ENCODE assay signal across 8 mouse cellular contexts in genomic region chr16:32659385-32659784, GRCm38 (mm10). TPM values are rescaled to one million over a fixed set of nuclear protein-coding genes. Genes with fewer than 3 reads are reported as not detected.
DNase-seq lines count a peak whose midpoint lies in the region; ATAC-seq and TF ChIP-seq lines count a peak whose summit lies in the region.

No protein-coding gene starts in this region.

- H3K4me2 ChIP-seq in embryonic facial prominence, embryonic 11.5 days (ENCODE audit: low read depth, low read length): peak overlapping the region; percentile 55
- H3K4me2 ChIP-seq in heart, embryonic 14.5 days (ENCODE audit: low read length): peak overlapping the region; percentile 74
- H3K4me2 ChIP-seq in liver, postnatal 0 days (ENCODE audit: low read depth, low read length): peak overlapping the region; percentile 60
- H3K4me2 ChIP-seq in neural tube, embryonic 15.5 days: peak overlapping the region; percentile 73

- H3K36me3 ChIP-seq in ES-E14 (ENCODE audit: control insufficient read depth, insufficient read depth, low read length, poor library complexity, severe bottlenecking): peaks cover 10% of the 10 kb centered on the region; the same call in 1 of the 2 replicates
- no peaks in the 10 kb centered on the region for H3K36me3 ChIP-seq in embryonic facial prominence, embryonic 11.5 days (replicated peaks; ENCODE audit: control insufficient read depth, insufficient read depth, low read depth, low read length)
- peaks cover 4% of the 10 kb centered on the region; the same call in 1 of the 2 replicates for H3K36me3 ChIP-seq in heart, embryonic 14.5 days (ENCODE audit: control insufficient read depth, insufficient read depth, low read length)
- H3K36me3 ChIP-seq in liver, postnatal 0 days (replicated peaks; ENCODE audit: insufficient read depth, low read length): no peaks in the 10 kb centered on the region
- H3K36me3 ChIP-seq in neural tube, embryonic 15.5 days: no peaks in the 10 kb centered on the region

- 5% methylated on average over 8 of the region's 8 CpGs for WGBS in embryonic facial prominence, embryonic 11.5 days
- WGBS in heart, embryonic 14.5 days: 11% methylated on average over 8 of the region's 8 CpGs
- WGBS in liver, postnatal 0 days (ENCODE audit: insufficient replicate concordance): 18% methylated on average over 8 of the region's 8 CpGs
- 4% methylated on average over 8 of the region's 8 CpGs for WGBS in neural tube, embryonic 15.5 days

- peak; percentile 96 for TF ChIP-seq CTCF in liver, postnatal 0 days (IDR thresholded peaks at IDR 0.05; ENCODE audit: low read depth)

- no peak for ATAC-seq in embryonic facial prominence, embryonic 11.5 days (replicated peaks; ENCODE audit: insufficient number of reproducible peaks, low FRiP score, low TSS enrichment, low read depth)
- ATAC-seq in heart, embryonic 14.5 days (ENCODE audit: insufficient number of reproducible peaks, insufficient read depth, low FRiP score, low read depth): no peak
- peak; percentile 15; the same call in 1 of the 2 replicates for ATAC-seq in liver, postnatal 0 days
- ATAC-seq in neural tube, embryonic 15.5 days (ENCODE audit: low FRiP score): peak; percentile 16; the same call in 1 of the 2 replicates

- no peak for DNase-seq in ES-E14 (ENCODE audit: low read depth, low spot score)
- peak; percentile 85 for DNase-seq in adrenal gland, postnatal 14 days
- DNase-seq in embryonic facial prominence, embryonic 11.5 days (ENCODE audit: low spot score): peak; percentile 80
- DNase-seq in kidney, postnatal 10 days: peak; percentile 80
- peak; percentile 61 for DNase-seq in liver, postnatal 0 days
- DNase-seq in thymus, postnatal 25 days: no peak

- no peaks in the 10 kb centered on the region for H3K9me3 ChIP-seq in ES-E14 (ENCODE audit: control insufficient read depth, insufficient read depth, low read depth, low read length)
- no peaks in the 10 kb centered on the region for H3K9me3 ChIP-seq in embryonic facial prominence, embryonic 11.5 days (replicated peaks; ENCODE audit: control insufficient read depth, low read length)
- no peaks in the 10 kb centered on the region for H3K9me3 ChIP-seq in heart, embryonic 14.5 days (ENCODE audit: control insufficient read depth, low read length)
- H3K9me3 ChIP-seq in liver, postnatal 0 days (ENCODE audit: low read length): no peaks in the 10 kb centered on the region
- H3K9me3 ChIP-seq in neural tube, embryonic 15.5 days (replicated peaks): no peaks in the 10 kb centered on the region

- in situ Hi-C loops in ES-E14 (cut with MboI; ENCODE audit: low sequenced_read_pairs in 2 of 2, unreplicated experiment in 2 of 2): no loop called here

- peak overlapping the region; percentile 57; the same call in 1 of the 2 replicates for H3K9ac ChIP-seq in ES-E14 (ENCODE audit: insufficient read depth, low read depth, low read length, poor library complexity, severe bottlenecking)
- H3K9ac ChIP-seq in embryonic facial prominence, embryonic 11.5 days (replicated peaks; ENCODE audit: low read length): peak overlapping the region; percentile 26
- H3K9ac ChIP-seq in heart, embryonic 14.5 days (ENCODE audit: low read length): peak overlapping the region; percentile 53
- H3K9ac ChIP-seq in liver, postnatal 0 days (replicated peaks): no peak overlapping the region
- peak overlapping the region; percentile 75; the same call in 1 of the 2 replicates for H3K9ac ChIP-seq in neural tube, embryonic 15.5 days (replicated peaks)

- H3K4me3 ChIP-seq in ES-E14 (ENCODE audit: insufficient read depth in 1 of 2, low read depth in 1 of 2, low read length in 2 of 2, poor library complexity in 1 of 2, severe bottlenecking in 1 of 2): peak overlapping the region; percentile 10 to 64
- peak overlapping the region; percentile 20; the same call in 1 of the 2 replicates for H3K4me3 ChIP-seq in embryonic facial prominence, embryonic 11.5 days (ENCODE audit: low read depth, low read length)
- peak overlapping the region; percentile 31 to 33; a peak in 3 of 4 replicates for H3K4me3 ChIP-seq in heart, embryonic 14.5 days (ENCODE audit: control insufficient read depth in 1 of 2, insufficient read depth in 1 of 2, low read depth in 1 of 2, low read length in 2 of 2)
- H3K4me3 ChIP-seq in liver, postnatal 0 days (ENCODE audit: low read depth, low read length): peak overlapping the region; percentile 5; the same call in 1 of the 2 replicates
- peak overlapping the region; percentile 52 for H3K4me3 ChIP-seq in neural tube, embryonic 15.5 days (replicated peaks)

- no peak overlapping the region for H3K27ac ChIP-seq in ES-E14 (ENCODE audit: insufficient read depth, low read depth, low read length, poor library complexity, severe bottlenecking)
- no peak overlapping the region for H3K27ac ChIP-seq in embryonic facial prominence, embryonic 11.5 days (replicated peaks; ENCODE audit: low read depth, low read length)
- H3K27ac ChIP-seq in heart, embryonic 14.5 days (replicated peaks in 1 of 2; ENCODE audit: control insufficient read depth in 1 of 2, insufficient read depth in 1 of 2, low read depth in 2 of 2, low read length in 2 of 2): peak overlapping the region in 1 of 2 experiments; percentile 73; a peak in 1 of 4 replicates
- peak overlapping the region; percentile 31; the same call in 1 of the 2 replicates for H3K27ac ChIP-seq in liver, postnatal 0 days (ENCODE audit: low read depth)
- peak overlapping the region; percentile 89 for H3K27ac ChIP-seq in neural tube, embryonic 15.5 days (replicated peaks)

- peaks cover 12 to 48% of the 10 kb centered on the region in 2 experiments for H3K4me1 ChIP-seq in ES-E14 (ENCODE audit: control insufficient read depth in 2 of 2, insufficient read depth in 2 of 2, low read length in 2 of 2, poor library complexity in 1 of 2)
- peaks cover 15% of the 10 kb centered on the region for H3K4me1 ChIP-seq in embryonic facial prominence, embryonic 11.5 days (ENCODE audit: control insufficient read depth, insufficient read depth, low read length)
- peaks cover 49 to 74% of the 10 kb centered on the region in 2 experiments for H3K4me1 ChIP-seq in heart, embryonic 14.5 days (ENCODE audit: control insufficient read depth in 2 of 2, insufficient read depth in 2 of 2, low read length in 2 of 2)
- peaks cover 67% of the 10 kb centered on the region for H3K4me1 ChIP-seq in liver, postnatal 0 days (ENCODE audit: insufficient read depth)
- peaks cover 68% of the 10 kb centered on the region for H3K4me1 ChIP-seq in neural tube, embryonic 15.5 days

- TF ChIP-seq EP300 in liver, postnatal 0 days (IDR thresholded peaks at IDR 0.05; ENCODE audit: low read depth): no peak

- no peaks in the 10 kb centered on the region for H3K27me3 ChIP-seq in embryonic facial prominence, embryonic 11.5 days (ENCODE audit: control insufficient read depth, insufficient read depth, low read length)
- no peaks in the 10 kb centered on the region for H3K27me3 ChIP-seq in heart, embryonic 14.5 days (ENCODE audit: control insufficient read depth, insufficient read depth, low read length)
- no peaks in the 10 kb centered on the region for H3K27me3 ChIP-seq in liver, postnatal 0 days (ENCODE audit: insufficient read depth, low read length)
- H3K27me3 ChIP-seq in neural tube, embryonic 15.5 days (replicated peaks): no peaks in the 10 kb centered on the region

TF ChIP-seq in ES-E14, 5 proteins besides CTCF, POLR2A, EP300 and RAD21:
- TF ChIP-seq HCFC1 (IDR thresholded peaks at IDR 0.05; ENCODE audit: borderline replicate concordance, insufficient read depth, low read length) (no peak), ZNF384 (IDR thresholded peaks at IDR 0.05; ENCODE audit: low read depth, low read length) (no peak), CHD2 (IDR thresholded peaks at IDR 0.05; ENCODE audit: low read depth, low read length) (no peak), ZC3H11A (IDR thresholded peaks at IDR 0.05; ENCODE audit: borderline replicate concordance, low read depth, low read length) (0 out of 2 replicates have a peak, but pooled peaks have one; percentile 31)
TF ChIP-seq in ES-E14: peak in this region for 1.

RNA-seq across cellular contexts. Expression of gene Tnk2, which starts 15.7 kb away (rescaled TPM):
- 47.1 and 63.7 TPM in 2 replicates for total RNA-seq in ES-E14 (2012; rRNA removed)
- total RNA-seq in adrenal gland, postnatal 14 days (2021): 48.5 and 55.4 TPM in 2 replicates
- polyA plus RNA-seq in embryonic facial prominence, embryonic 11.5 days (2014; fragmentation: Nextera tagmentation; extraction: Ambion mirVana): 5.3 and 5.8 TPM in 2 replicates
- polyA plus RNA-seq in heart, embryonic 14.5 days (2014; fragmentation: Nextera tagmentation; extraction: Ambion mirVana): 6.7 and 7.3 TPM in 2 replicates
- 2.9 and 3.5 TPM in 2 replicates for polyA plus RNA-seq in liver, postnatal 0 days (2015; fragmentation: Nextera tagmentation; extraction: Ambion mirVana)
- 20.0 and 23.2 TPM in 2 replicates for polyA plus RNA-seq in neural tube, embryonic 15.5 days (2015; fragmentation: Nextera tagmentation; extraction: Ambion mirVana)

RNA-seq across cellular contexts. Expression of gene Tfrc, which starts 50.7 kb away (rescaled TPM):
- 334 and 403 TPM in 2 replicates for total RNA-seq in ES-E14 (2012; rRNA removed)
- 181 and 285 TPM in 2 replicates for total RNA-seq in adrenal gland, postnatal 14 days (2021)
- polyA plus RNA-seq in embryonic facial prominence, embryonic 11.5 days (2014; fragmentation: Nextera tagmentation; extraction: Ambion mirVana): 57.9 and 63.2 TPM in 2 replicates
- 48.6 and 57.2 TPM in 2 replicates for polyA plus RNA-seq in heart, embryonic 14.5 days (2014; fragmentation: Nextera tagmentation; extraction: Ambion mirVana)
- 85.1 and 103 TPM in 2 replicates for polyA plus RNA-seq in liver, postnatal 0 days (2015; fragmentation: Nextera tagmentation; extraction: Ambion mirVana)
- polyA plus RNA-seq in neural tube, embryonic 15.5 days (2015; fragmentation: Nextera tagmentation; extraction: Ambion mirVana): 32.7 and 33.1 TPM in 2 replicates

Comparison
In these comparisons a context has a peak if more than half of its experiments do, and no peak if none do; other contexts are left out.
1. DNase-seq: peak in adrenal gland, postnatal 14 days (single experiment), embryonic facial prominence, embryonic 11.5 days (single experiment), kidney, postnatal 10 days (single experiment) and liver, postnatal 0 days (single experiment); none in ES-E14 (single experiment) and thymus, postnatal 25 days (single experiment).
2. H3K27ac ChIP-seq: peak in liver, postnatal 0 days (single experiment) and neural tube, embryonic 15.5 days (single experiment); none in ES-E14 (single experiment) and embryonic facial prominence, embryonic 11.5 days (single experiment).
3. ATAC-seq: peak in liver, postnatal 0 days (single experiment) and neural tube, embryonic 15.5 days (single experiment); none in embryonic facial prominence, embryonic 11.5 days (single experiment) and heart, embryonic 14.5 days (single experiment).
4. Peak in every context shown above with its lines, with median percentiles within 50 percentile points of each other: H3K4me3 ChIP-seq and H3K4me2 ChIP-seq.